Mouse (Mus musculus): ENCODE measurements around the gene Pkd1l2. TPM values are rescaled to one million over a fixed set of nuclear protein-coding genes. Genes with fewer than 3 reads are reported as not detected.
A peak's percentile ranks its signal among the peaks of the same experiment; 100 is the strongest.

Pkd1l2 gene
- polyA plus RNA-seq, 1 experiment = 0.16 TPM

DNA sequence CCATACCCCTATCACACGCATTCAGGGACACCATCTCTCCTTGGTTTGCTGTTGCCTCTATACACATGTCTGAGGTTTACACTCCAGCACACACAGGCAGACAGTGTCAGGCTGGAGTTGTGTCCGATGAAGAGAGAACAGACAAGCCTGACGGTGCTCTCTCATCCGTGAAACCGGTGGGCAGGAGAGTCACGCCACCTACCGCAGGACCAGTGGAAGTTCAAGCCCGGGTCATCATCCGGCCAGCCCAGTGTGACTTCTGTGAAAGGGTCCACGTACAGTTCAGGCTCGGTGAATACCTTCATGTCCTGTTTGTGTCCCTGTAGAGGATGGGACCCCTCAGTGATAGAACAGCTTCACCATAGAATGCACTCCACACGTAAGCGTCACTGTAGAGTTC is 21.9 kb downstream of the Pkd1l2 start:
- Histone ChIP-seq H3K27me3 (ENCODE audit: control insufficient read depth, insufficient read depth, low read length) (no peaks in the 10 kb centered on the region), H3K27ac (ENCODE audit: control insufficient read depth, insufficient read depth, low read length) (no peak overlapping the region), H3K36me3 (ENCODE audit: control insufficient read depth, insufficient read depth, low read length) (no peaks in the 10 kb centered on the region), H3K4me1 (replicated peaks; ENCODE audit: control insufficient read depth, insufficient read depth, low read length) (no peaks in the 10 kb centered on the region), H3K4me3 (ENCODE audit: control insufficient read depth, insufficient read depth, low read length) (no peak overlapping the region)
- no peak for TF ChIP-seq POLR2A (IDR thresholded peaks at IDR 0.05; ENCODE audit: control insufficient read depth, extremely low read depth, insufficient read depth, low read length, poor library complexity)
- no peak for TF ChIP-seq CTCF (IDR thresholded peaks at IDR 0.05; ENCODE audit: borderline replicate concordance, control insufficient read depth, extremely low read depth, insufficient read depth, low read length, poor library complexity)
- DNase-seq = no peak
- WGBS = 83% methylated on average over 13 of the region's 13 CpGs

DNA sequence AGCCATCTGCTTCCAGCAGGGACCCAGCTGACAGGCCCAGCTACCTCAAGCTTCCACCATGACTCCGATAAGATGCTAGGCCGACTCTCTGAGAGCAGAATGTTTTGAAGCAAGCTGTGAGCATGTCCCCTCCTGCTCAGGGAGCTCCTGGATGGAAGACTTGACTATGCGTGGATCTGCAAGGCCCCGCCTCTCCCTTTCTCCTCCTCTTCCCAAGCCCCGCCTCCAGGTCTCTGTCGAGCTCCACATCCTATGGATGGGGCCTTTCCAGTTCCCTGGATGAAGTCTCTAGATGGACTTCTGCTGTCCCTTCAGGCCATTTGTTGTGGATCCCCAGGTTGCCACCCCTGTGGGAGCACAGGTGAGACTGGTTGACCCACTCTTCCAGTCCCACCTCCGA is 23.2 kb downstream of the Pkd1l2 start:
- Histone ChIP-seq H3K27me3 (ENCODE audit: control insufficient read depth, insufficient read depth, low read length) (no peaks in the 10 kb centered on the region), H3K4me1 (replicated peaks; ENCODE audit: control insufficient read depth, insufficient read depth, low read length) (no peaks in the 10 kb centered on the region; the same call in 1 of the 2 replicates), H3K27ac (ENCODE audit: control insufficient read depth, insufficient read depth, low read length) (no peak overlapping the region), H3K4me3 (ENCODE audit: control insufficient read depth, insufficient read depth, low read length) (no peak overlapping the region), H3K36me3 (ENCODE audit: control insufficient read depth, insufficient read depth, low read length) (no peaks in the 10 kb centered on the region)
- DNase-seq = no peak
- TF ChIP-seq POLR2A (IDR thresholded peaks at IDR 0.05; ENCODE audit: control insufficient read depth, extremely low read depth, insufficient read depth, low read length, poor library complexity) = no peak
- no peak for TF ChIP-seq CTCF (IDR thresholded peaks at IDR 0.05; ENCODE audit: borderline replicate concordance, control insufficient read depth, extremely low read depth, insufficient read depth, low read length, poor library complexity)
- 82% methylated on average over 7 of the region's 7 CpGs for WGBS

DNA sequence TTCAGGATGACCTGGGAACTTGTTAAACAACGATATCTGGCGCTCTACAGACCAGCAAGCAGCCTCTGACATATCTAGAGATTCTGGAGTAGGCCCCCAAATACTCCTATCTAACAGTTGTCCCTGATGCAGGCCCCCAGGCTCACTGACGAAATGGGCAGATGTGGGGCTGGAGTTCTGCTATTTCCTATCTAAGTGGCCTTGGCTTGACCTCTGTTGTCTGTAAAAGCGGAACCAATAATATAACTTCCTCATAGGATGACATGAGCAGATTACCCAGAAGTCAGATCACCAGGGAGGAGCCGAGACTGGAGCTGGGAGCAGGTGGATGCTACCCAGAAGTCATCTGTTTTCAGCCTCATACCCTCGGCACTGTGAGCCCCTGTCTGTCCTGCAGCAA is 27.2 kb downstream of the Pkd1l2 start:
- H3K4me3 ChIP-seq (ENCODE audit: control insufficient read depth, insufficient read depth, low read length) = no peak overlapping the region
- 54% methylated on average over 6 of the region's 6 CpGs for WGBS
- no peaks in the 10 kb centered on the region for H3K36me3 ChIP-seq (ENCODE audit: control insufficient read depth, insufficient read depth, low read length)
- H3K27ac ChIP-seq (ENCODE audit: control insufficient read depth, insufficient read depth, low read length) = no peak overlapping the region
- peaks cover 8% of the 10 kb centered on the region for H3K4me1 ChIP-seq (replicated peaks; ENCODE audit: control insufficient read depth, insufficient read depth, low read length)
- no peak for DNase-seq
- H3K27me3 ChIP-seq (ENCODE audit: control insufficient read depth, insufficient read depth, low read length) = no peaks in the 10 kb centered on the region
- no peak for TF ChIP-seq CTCF (IDR thresholded peaks at IDR 0.05; ENCODE audit: borderline replicate concordance, control insufficient read depth, extremely low read depth, insufficient read depth, low read length, poor library complexity)
- TF ChIP-seq POLR2A (IDR thresholded peaks at IDR 0.05; ENCODE audit: control insufficient read depth, extremely low read depth, insufficient read depth, low read length, poor library complexity) = no peak

DNA sequence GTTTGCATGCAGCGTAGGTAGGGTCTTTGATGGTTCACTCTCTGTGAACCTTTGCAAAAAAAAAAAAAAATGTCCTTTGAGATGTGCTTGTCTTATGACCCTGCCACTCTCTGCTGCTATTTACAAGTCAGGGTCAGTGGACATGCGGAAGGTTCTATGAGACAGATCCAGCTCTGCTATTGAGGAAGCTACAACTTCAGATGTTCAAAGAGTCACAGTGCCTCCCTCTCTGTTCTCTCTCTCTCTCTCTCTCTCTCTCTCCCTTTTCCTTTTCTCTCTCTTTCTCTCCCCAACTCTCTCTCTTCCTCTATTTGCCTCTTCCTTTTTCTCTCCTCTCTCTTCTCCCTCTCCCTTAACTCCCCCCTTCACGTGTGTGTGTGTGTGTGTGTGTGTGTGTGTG is 28.1 kb downstream of the Pkd1l2 start:
- Histone ChIP-seq H3K36me3 (ENCODE audit: control insufficient read depth, insufficient read depth, low read length) (no peaks in the 10 kb centered on the region), H3K4me1 (replicated peaks; ENCODE audit: control insufficient read depth, insufficient read depth, low read length) (peaks cover 8% of the 10 kb centered on the region), H3K4me3 (ENCODE audit: control insufficient read depth, insufficient read depth, low read length) (no peak overlapping the region), H3K27me3 (ENCODE audit: control insufficient read depth, insufficient read depth, low read length) (no peaks in the 10 kb centered on the region), H3K27ac (ENCODE audit: control insufficient read depth, insufficient read depth, low read length) (no peak overlapping the region)
- 80% methylated on average over 3 of the region's 3 CpGs for WGBS
- TF ChIP-seq POLR2A (IDR thresholded peaks at IDR 0.05; ENCODE audit: control insufficient read depth, extremely low read depth, insufficient read depth, low read length, poor library complexity) (no peak), CTCF (IDR thresholded peaks at IDR 0.05; ENCODE audit: borderline replicate concordance, control insufficient read depth, extremely low read depth, insufficient read depth, low read length, poor library complexity) (no peak)
- no peak for DNase-seq

DNA sequence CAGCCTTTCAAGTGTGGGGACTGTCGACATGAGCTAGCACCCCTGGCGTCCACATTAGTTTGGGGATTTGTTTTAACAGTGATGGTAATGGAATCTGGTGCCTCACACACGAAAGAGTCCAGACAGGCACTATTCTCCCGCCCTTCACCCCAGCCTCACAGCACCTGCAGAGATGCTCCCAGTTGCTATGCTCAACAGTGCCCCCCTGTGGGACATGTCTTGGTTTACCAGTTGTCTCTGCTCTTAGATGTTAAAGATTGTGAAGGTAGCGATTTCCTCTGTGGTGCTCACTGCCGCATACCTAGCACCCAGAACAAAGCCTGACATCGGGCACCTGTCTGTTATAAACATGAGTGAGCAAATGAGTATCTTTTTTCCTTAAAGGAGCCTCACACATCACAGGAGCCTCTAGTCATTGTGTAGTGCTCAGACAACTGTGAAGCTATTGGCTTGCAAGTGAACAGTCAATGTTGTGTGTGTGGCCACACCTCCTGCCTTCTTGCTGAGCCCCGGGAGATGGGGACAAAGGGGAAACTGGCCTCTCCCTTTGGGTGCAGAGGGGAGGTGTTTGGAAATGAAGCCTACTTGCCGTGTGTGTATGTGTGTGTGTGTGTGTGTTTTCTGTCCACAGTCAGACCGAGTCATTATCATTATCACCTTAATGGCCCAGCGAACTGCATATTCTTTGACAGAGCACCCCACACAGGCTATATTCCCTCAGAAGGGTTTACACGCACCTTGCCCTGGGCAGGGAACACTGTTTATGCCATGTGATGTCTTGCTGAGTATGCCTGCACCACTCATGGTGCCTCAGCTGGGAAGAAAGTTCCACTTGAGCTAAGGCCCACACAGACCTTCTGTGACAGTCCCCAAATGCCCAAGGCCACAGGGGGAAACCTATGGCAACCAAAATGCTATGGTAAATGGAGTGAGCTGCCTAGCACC is 28.8 kb downstream of the Pkd1l2 start:
- peaks cover 8% of the 10 kb centered on the region for H3K4me1 ChIP-seq (replicated peaks; ENCODE audit: control insufficient read depth, insufficient read depth, low read length)
- no peaks in the 10 kb centered on the region for H3K36me3 ChIP-seq (ENCODE audit: control insufficient read depth, insufficient read depth, low read length)
- H3K27ac ChIP-seq (ENCODE audit: control insufficient read depth, insufficient read depth, low read length) = no peak overlapping the region
- no peaks in the 10 kb centered on the region for H3K27me3 ChIP-seq (ENCODE audit: control insufficient read depth, insufficient read depth, low read length)
- no peak overlapping the region for H3K4me3 ChIP-seq (ENCODE audit: control insufficient read depth, insufficient read depth, low read length)
- DNase-seq = peak; percentile 71
- 46% methylated on average over 12 of the region's 12 CpGs for WGBS
- TF ChIP-seq POLR2A (IDR thresholded peaks at IDR 0.05; ENCODE audit: control insufficient read depth, extremely low read depth, insufficient read depth, low read length, poor library complexity) (no peak), CTCF (IDR thresholded peaks at IDR 0.05; ENCODE audit: borderline replicate concordance, control insufficient read depth, extremely low read depth, insufficient read depth, low read length, poor library complexity) (no peak; the same call in 1 of the 2 replicates)

DNA sequence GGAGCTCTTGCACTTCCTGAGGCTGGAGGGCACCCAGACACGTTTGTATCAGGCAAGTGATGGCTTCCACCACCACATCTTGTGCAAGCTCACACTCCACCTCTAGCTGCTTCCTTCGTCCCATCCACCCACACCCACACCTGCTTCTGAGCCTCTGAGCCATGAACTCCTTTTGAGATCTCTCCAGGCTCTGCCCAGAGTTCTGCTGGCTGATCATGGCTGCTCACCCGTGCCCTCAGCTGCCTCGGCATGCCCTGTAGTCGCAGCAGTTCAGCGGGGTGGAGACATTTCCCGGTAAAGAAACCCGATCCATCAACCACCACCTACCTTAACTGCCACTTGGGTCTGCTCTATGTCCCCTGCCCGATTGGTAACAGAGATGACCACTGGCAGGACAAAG is 30.9 kb downstream of the Pkd1l2 start:
- Histone ChIP-seq H3K27me3 (ENCODE audit: control insufficient read depth, insufficient read depth, low read length) (no peaks in the 10 kb centered on the region), H3K4me3 (ENCODE audit: control insufficient read depth, insufficient read depth, low read length) (no peak overlapping the region), H3K27ac (ENCODE audit: control insufficient read depth, insufficient read depth, low read length) (no peak overlapping the region), H3K36me3 (ENCODE audit: control insufficient read depth, insufficient read depth, low read length) (no peaks in the 10 kb centered on the region), H3K4me1 (replicated peaks; ENCODE audit: control insufficient read depth, insufficient read depth, low read length) (peaks cover 8% of the 10 kb centered on the region)
- DNase-seq = no peak
- WGBS = 67% methylated on average over 9 of the region's 9 CpGs
- TF ChIP-seq CTCF (IDR thresholded peaks at IDR 0.05; ENCODE audit: borderline replicate concordance, control insufficient read depth, extremely low read depth, insufficient read depth, low read length, poor library complexity) (no peak), POLR2A (IDR thresholded peaks at IDR 0.05; ENCODE audit: control insufficient read depth, extremely low read depth, insufficient read depth, low read length, poor library complexity) (no peak)
